ENCODE assay signal across 26 mouse cellular contexts in genomic region chr9:65306672-65307071, GRCm38 (mm10). TPM values are rescaled to one million over a fixed set of nuclear protein-coding genes. Genes with fewer than 3 reads are reported as not detected.
DNase-seq lines count a peak whose midpoint lies in the region; ATAC-seq and TF ChIP-seq lines count a peak whose summit lies in the region.
"Had no signal": no experiment of that assay in that cellular context is flagged by ENCODE, and none has a peak within 500 bp of the region (broad histone marks: within the 10 kb centered on the region; RNA-seq: fewer than 3 reads in every experiment).

No protein-coding gene starts in this region.

- no peaks in the 10 kb centered on the region for H3K27me3 ChIP-seq in heart, embryonic 12.5 days (replicated peaks)
- H3K27me3 ChIP-seq in liver, postnatal 0 days (ENCODE audit: insufficient read depth, low read length) = no peaks in the 10 kb centered on the region
- no peaks in the 10 kb centered on the region for H3K27me3 ChIP-seq in liver, embryonic 11.5 days (replicated peaks; ENCODE audit: control insufficient read depth, insufficient read depth, low read length)
- H3K27me3 ChIP-seq: embryonic facial prominence, embryonic 12.5 days; liver, embryonic 12.5 days; lung, embryonic 15.5 days had no signal

- H3K4me3 ChIP-seq in heart, embryonic 12.5 days = no peak overlapping the region
- H3K4me3 ChIP-seq in liver, postnatal 0 days (ENCODE audit: low read depth, low read length) = no peak overlapping the region
- no peak overlapping the region for H3K4me3 ChIP-seq in liver, embryonic 11.5 days (ENCODE audit: low read depth, low read length)
- H3K4me3 ChIP-seq: embryonic facial prominence, embryonic 12.5 days; erythroblast, embryonic 14.5 days; hindbrain, embryonic 10.5 days; left cerebral cortex, adult 2 months; liver, embryonic 12.5 days; lung, embryonic 15.5 days had no signal

- H3K9me3 ChIP-seq in heart, embryonic 12.5 days (replicated peaks) = no peaks in the 10 kb centered on the region
- no peaks in the 10 kb centered on the region for H3K9me3 ChIP-seq in liver, postnatal 0 days (ENCODE audit: low read length)
- H3K9me3 ChIP-seq in liver, embryonic 11.5 days (ENCODE audit: control insufficient read depth, low read length) = no peaks in the 10 kb centered on the region
- H3K9me3 ChIP-seq: embryonic facial prominence, embryonic 12.5 days; G1E; hindbrain, embryonic 10.5 days; liver, embryonic 12.5 days; lung, embryonic 15.5 days had no signal

- no peak for ATAC-seq in heart, embryonic 12.5 days (ENCODE audit: insufficient number of reproducible peaks, low FRiP score)
- peak; percentile 75 for ATAC-seq in liver, postnatal 0 days
- no peak for ATAC-seq in liver, embryonic 11.5 days (replicated peaks; ENCODE audit: low FRiP score)
- ATAC-seq: activated CD4-positive, CD25-positive, alpha-beta regulatory T cell, adult 4 months; forebrain, embryonic 14.5 days; hindbrain, postnatal 0 days; intestine, postnatal 0 days; liver, embryonic 12.5 days had no signal

- peak; percentile 50 for DNase-seq in adrenal gland, postnatal 14 days
- DNase-seq in adrenal gland, adult 8-10 months = no peak
- peak; percentile 49 for DNase-seq in heart, adult 8-10 months (ENCODE audit: low spot score)
- peak; percentile 42 for DNase-seq in liver, postnatal 0 days
- no peak for DNase-seq in liver, embryonic 11.5 days (ENCODE audit: low spot score)
- DNase-seq in spleen, postnatal 10 days (ENCODE audit: low spot score in 2 of 2) = no peak
- DNase-seq in cerebellum, postnatal 14 days = no peak
- DNase-seq: cerebellum, adult 9-11 months; left cerebral cortex, postnatal 4 days; lung, postnatal 4 days; right cerebral cortex, postnatal 25 days; thymus, adult 2 months had no signal

- no peak for TF ChIP-seq CTCF in liver, postnatal 0 days (IDR thresholded peaks at IDR 0.05; ENCODE audit: low read depth)

- H3K36me3 ChIP-seq in heart, embryonic 12.5 days = peaks cover 65% of the 10 kb centered on the region
- peaks cover 50% of the 10 kb centered on the region for H3K36me3 ChIP-seq in liver, postnatal 0 days (replicated peaks; ENCODE audit: insufficient read depth, low read length)
- H3K36me3 ChIP-seq in liver, embryonic 11.5 days (ENCODE audit: control insufficient read depth, insufficient read depth, low read length) = peaks cover 19% of the 10 kb centered on the region; the same call in 1 of the 2 replicates

- no peak overlapping the region for H3K4me2 ChIP-seq in heart, embryonic 12.5 days
- H3K4me2 ChIP-seq in liver, postnatal 0 days (ENCODE audit: low read depth, low read length) = no peak overlapping the region
- H3K4me2 ChIP-seq in liver, embryonic 11.5 days = no peak overlapping the region
- H3K4me2 ChIP-seq: embryonic facial prominence, embryonic 12.5 days; liver, embryonic 12.5 days; lung, embryonic 15.5 days had no signal

- H3K4me1 ChIP-seq in heart, embryonic 12.5 days (replicated peaks) = no peaks in the 10 kb centered on the region
- peaks cover 12% of the 10 kb centered on the region for H3K4me1 ChIP-seq in liver, postnatal 0 days (ENCODE audit: insufficient read depth)
- H3K4me1 ChIP-seq in liver, embryonic 11.5 days (replicated peaks; ENCODE audit: control insufficient read depth, insufficient read depth, low read length) = no peaks in the 10 kb centered on the region
- H3K4me1 ChIP-seq: embryonic facial prominence, embryonic 12.5 days; hindbrain, embryonic 10.5 days; lung, embryonic 15.5 days had no signal

- H3K27ac ChIP-seq in heart, embryonic 12.5 days (ENCODE audit: poor library complexity, severe bottlenecking) = no peak overlapping the region
- H3K27ac ChIP-seq in liver, postnatal 0 days (ENCODE audit: low read depth) = peak overlapping the region; percentile 89
- no peak overlapping the region for H3K27ac ChIP-seq in liver, embryonic 11.5 days (ENCODE audit: low read depth, low read length)
- H3K27ac ChIP-seq: embryonic facial prominence, embryonic 12.5 days; hindbrain, embryonic 10.5 days; hindbrain, postnatal 0 days; left cerebral cortex, adult 2 months; liver, embryonic 12.5 days; lung, embryonic 15.5 days had no signal

- no peak overlapping the region for H3K9ac ChIP-seq in heart, embryonic 12.5 days
- H3K9ac ChIP-seq in liver, postnatal 0 days (replicated peaks) = peak overlapping the region; percentile 13; the same call in 1 of the 2 replicates
- H3K9ac ChIP-seq in liver, embryonic 11.5 days (ENCODE audit: low read depth, low read length) = no peak overlapping the region
- H3K9ac ChIP-seq: embryonic facial prominence, embryonic 12.5 days; liver, embryonic 12.5 days; lung, embryonic 15.5 days had no signal

- WGBS in heart, embryonic 12.5 days = 93% methylated on average over 2 of the region's 2 CpGs
- WGBS in liver, postnatal 0 days (ENCODE audit: insufficient replicate concordance) = 65% methylated on average over 2 of the region's 2 CpGs
- 89% methylated on average over 2 of the region's 2 CpGs for WGBS in liver, embryonic 11.5 days

- TF ChIP-seq EP300 in liver, postnatal 0 days (IDR thresholded peaks at IDR 0.05; ENCODE audit: low read depth) = peak; percentile 58

RNA-seq across cellular contexts. Expression of gene Clpx, which starts 12.6 kb away (rescaled TPM):
- 132 and 152 TPM in 2 replicates for total RNA-seq in adrenal gland, postnatal 14 days (2021)
- 10 to 100 TPM; 54.7 to 71.9 (median 60.7) TPM for total RNA-seq in adrenal gland, adult 8-10 months (2022)
- total RNA-seq in heart, adult 8-10 months (2022) = 100 to 1,000 TPM in 2 of 4 experiments, 10 to 100 TPM in 2; 82.7 to 113 (median 100) TPM
- polyA plus RNA-seq in heart, embryonic 12.5 days (2016; fragmentation: Nextera tagmentation; extraction: Ambion mirVana) = 44.6 and 45.2 TPM in 2 replicates
- 109 and 119 TPM in 2 replicates for polyA plus RNA-seq in liver, postnatal 0 days (2015; fragmentation: Nextera tagmentation; extraction: Ambion mirVana)
- polyA plus RNA-seq in liver, embryonic 11.5 days (2014; fragmentation: Nextera tagmentation; extraction: Ambion mirVana) = 49.3 and 54.5 TPM in 2 replicates

RNA-seq across cellular contexts. Expression of gene Pdcd7, which starts 39.2 kb away (rescaled TPM):
- total RNA-seq in adrenal gland, postnatal 14 days (2021) = 15.0 and 18.8 TPM in 2 replicates
- total RNA-seq in adrenal gland, adult 8-10 months (2022) = 10 to 100 TPM; 18.6 to 23.1 (median 19.9) TPM
- 10 to 100 TPM; 13.3 to 16.8 (median 16.0) TPM for total RNA-seq in heart, adult 8-10 months (2022)
- polyA plus RNA-seq in heart, embryonic 12.5 days (2016; fragmentation: Nextera tagmentation; extraction: Ambion mirVana) = 9.5 and 9.9 TPM in 2 replicates
- polyA plus RNA-seq in liver, postnatal 0 days (2015; fragmentation: Nextera tagmentation; extraction: Ambion mirVana) = 4.0 and 4.4 TPM in 2 replicates
- 10.5 and 10.6 TPM in 2 replicates for polyA plus RNA-seq in liver, embryonic 11.5 days (2014; fragmentation: Nextera tagmentation; extraction: Ambion mirVana)

RNA-seq across cellular contexts. Expression of gene Cilp, which starts 41.7 kb away (rescaled TPM):
- total RNA-seq in adrenal gland, postnatal 14 days (2021) = 5.1 and 5.6 TPM in 2 replicates
- 10 to 100 TPM in 1 of 4 experiments, 1 to 10 TPM in 3; 3.2 to 10.7 (median 6.1) TPM for total RNA-seq in adrenal gland, adult 8-10 months (2022)
- total RNA-seq in heart, adult 8-10 months (2022) = 1 to 10 TPM; 1.5 to 2.8 (median 2.4) TPM
- 0.17 TPM in 1 of 2 replicates, not detected in the other for polyA plus RNA-seq in heart, embryonic 12.5 days (2016; fragmentation: Nextera tagmentation; extraction: Ambion mirVana)
- 0.06 and 0.08 TPM in 2 replicates for polyA plus RNA-seq in liver, postnatal 0 days (2015; fragmentation: Nextera tagmentation; extraction: Ambion mirVana)
- polyA plus RNA-seq in liver, embryonic 11.5 days (2014; fragmentation: Nextera tagmentation; extraction: Ambion mirVana) = 0.07 and 0.12 TPM in 2 replicates
- total RNA-seq: left cerebral cortex, postnatal 4 days; neutrophil, adult 5-6 weeks had no signal
- polyA plus RNA-seq: activated CD4-positive, CD25-positive, alpha-beta regulatory T cell, adult 4 months; erythroblast, embryonic 14.5 days; G1E; heart, embryonic 14.5 days had no signal

RNA-seq across cellular contexts. Expression of gene Ubap1l, which starts 54.2 kb away (rescaled TPM):
- 0.52 and 0.53 TPM in 2 replicates for total RNA-seq in adrenal gland, postnatal 14 days (2021)
- 1 to 10 TPM in 1 of 4 experiments, under 1 TPM in 2, not detected in 1; 0.41 to 1.7 (median 0.49) TPM for total RNA-seq in adrenal gland, adult 8-10 months (2022)
- total RNA-seq in heart, adult 8-10 months (2022) = under 1 TPM in 2 of 4 experiments, not detected in 2; 0.27 to 0.40 TPM
- 0.11 TPM in 1 of 2 replicates, not detected in the other for polyA plus RNA-seq in heart, embryonic 12.5 days (2016; fragmentation: Nextera tagmentation; extraction: Ambion mirVana)
- polyA plus RNA-seq in liver, postnatal 0 days (2015; fragmentation: Nextera tagmentation; extraction: Ambion mirVana) = not detected in 2 replicates
- polyA plus RNA-seq in liver, embryonic 11.5 days (2014; fragmentation: Nextera tagmentation; extraction: Ambion mirVana) = 0.19 and 0.30 TPM in 2 replicates
- polyA plus RNA-seq: activated CD4-positive, CD25-positive, alpha-beta regulatory T cell, adult 4 months; heart, embryonic 14.5 days; liver, embryonic 12.5 days had no signal

Comparison
In these comparisons a context has a peak if more than half of its experiments do, and no peak if none do; other contexts are left out.
1. DNase-seq: peak in adrenal gland, postnatal 14 days (single experiment), heart, adult 8-10 months (single experiment) and liver, postnatal 0 days (single experiment); none in adrenal gland, adult 8-10 months (single experiment), liver, embryonic 11.5 days (single experiment), spleen, postnatal 10 days (0 of 2) and cerebellum, postnatal 14 days (0 of 2).